Mouse (Mus musculus) MEL (cell line): ENCODE data around the gene Atrnl1. TPM values are rescaled to one million over a fixed set of nuclear protein-coding genes. Genes with fewer than 3 reads are reported as not detected.

Experiments used
- DNase-seq: peaks from one replicate; pipeline ENCODE4 v3.0.0; 2011; ENCODE audit warnings: low read depth, low spot score
- H3K27ac ChIP-seq: 2 replicates; pipeline ENCODE4 v1.5.1; 2012; ENCODE audit warnings: low read depth, mild to moderate bottlenecking, control low read depth, low read length, moderate library complexity; ENCODE audit not compliant: control insufficient read depth
- H3K27me3 ChIP-seq, 2 experiments: fragments of 150-350 bp in 1 of 2; sonication (generic) in 1 of 2; 2 replicates each; pipeline ENCODE4 v1.6.1; 2012; ENCODE audit warnings: low read length in 2 of 2, mild to moderate bottlenecking in 2 of 2, improper control_type of control experiment in 1 of 2, moderate library complexity in 1 of 2; ENCODE audit not compliant: insufficient read depth in 2 of 2, control insufficient read depth in 1 of 2
- H3K36me3 ChIP-seq, 2 experiments: 2 replicates each; pipeline ENCODE4 v1.6.1; 2012 to 2014; ENCODE audit warnings: low read length in 2 of 2, improper control_type of control experiment in 1 of 2, inconsistent platforms in 1 of 2, mild to moderate bottlenecking in 1 of 2; ENCODE audit not compliant: insufficient read depth in 2 of 2, control insufficient read depth in 1 of 2
- H3K4me1 ChIP-seq, 2 experiments: fragments of 150-350 bp in 1 of 2; sonication (generic) in 1 of 2; 2 replicates each; pipeline ENCODE4 v1.6.1; 2012; ENCODE audit warnings: low read length in 2 of 2, improper control_type of control experiment in 1 of 2, mild to moderate bottlenecking in 1 of 2; ENCODE audit not compliant: insufficient read depth in 2 of 2, control insufficient read depth in 1 of 2
- H3K4me3 ChIP-seq, 2 experiments: fragments of 150-350 bp in 1 of 2; sonication (generic) in 1 of 2; 2 replicates each; pipeline ENCODE4 v1.5.1; 2012; ENCODE audit warnings: low read depth in 2 of 2, low read length in 2 of 2, mild to moderate bottlenecking in 2 of 2, moderate library complexity in 2 of 2, control low read depth in 1 of 2, improper control_type of control experiment in 1 of 2; ENCODE audit not compliant: control insufficient read depth in 1 of 2, insufficient read depth in 1 of 2
- H3K79me2 ChIP-seq: 2 replicates; pipeline ENCODE4 v1.6.1; 2012; ENCODE audit warnings: mild to moderate bottlenecking, low read length, moderate library complexity; ENCODE audit not compliant: control insufficient read depth, poor library complexity, insufficient read depth
- H3K9ac ChIP-seq: 2 replicates; pipeline ENCODE4 v1.6.1; 2012; ENCODE audit warnings: low read depth, mild to moderate bottlenecking, control low read depth, low read length, moderate library complexity; ENCODE audit not compliant: control insufficient read depth, poor library complexity, severe bottlenecking
- H3K9me3 ChIP-seq: fragments of 150-350 bp; sonication (generic); replicated peaks from 2 replicates; pipeline ENCODE4 v1.6.1; 2012; ENCODE audit warnings: mild to moderate bottlenecking, low read length, improper control_type of control experiment, moderate library complexity; ENCODE audit not compliant: insufficient read depth
- BHLHE40 ChIP-seq: IDR thresholded peaks from 2 replicates; pipeline ENCODE4 v1.6.1; 2012; ENCODE audit warnings: low read depth, mild to moderate bottlenecking, inconsistent platforms, low read length, improper control_type of control experiment, borderline replicate concordance
- CHD1 ChIP-seq: IDR thresholded peaks from 2 replicates; pipeline ENCODE4 v1.6.1; 2012; ENCODE audit warnings: low read depth, mild to moderate bottlenecking, inconsistent platforms, low read length, improper control_type of control experiment
- CHD2 ChIP-seq: IDR thresholded peaks from 2 replicates; pipeline ENCODE4 v1.6.1; 2011; ENCODE audit warnings: low read length, improper control_type of control experiment
- CTCF ChIP-seq, 3 experiments: IDR thresholded peaks in 2 of 3; conservative IDR thresholded peaks in 1 of 3; 2 replicates each; pipeline ENCODE4 v1.5.1; 2011 to 2012; ENCODE audit warnings: low read length in 3 of 3, low read depth in 2 of 3, mild to moderate bottlenecking in 2 of 3, improper control_type of control experiment in 1 of 3, inconsistent platforms in 1 of 3, mixed read lengths in 1 of 3, moderate library complexity in 1 of 3; ENCODE audit not compliant: control insufficient read depth in 1 of 3, insufficient read depth in 1 of 3, poor library complexity in 1 of 3, severe bottlenecking in 1 of 3
- E2F4 ChIP-seq: IDR thresholded peaks from 2 replicates; pipeline ENCODE4 v1.6.1; 2011; ENCODE audit warnings: low read depth, low read length, improper control_type of control experiment, borderline replicate concordance
- ELF1 ChIP-seq: IDR thresholded peaks from 2 replicates; pipeline ENCODE4 v1.6.1; 2014; ENCODE audit warnings: low read depth, mild to moderate bottlenecking, inconsistent platforms, low read length, improper control_type of control experiment, moderate library complexity
- ETS1 ChIP-seq: IDR thresholded peaks from 2 replicates; pipeline ENCODE4 v1.6.1; 2012; ENCODE audit warnings: low read depth, mild to moderate bottlenecking, inconsistent platforms, low read length, improper control_type of control experiment, moderate library complexity
- GABPA ChIP-seq: IDR thresholded peaks from 2 replicates; pipeline ENCODE4 v1.6.1; 2012; ENCODE audit warnings: low read depth, mild to moderate bottlenecking, inconsistent platforms, low read length, improper control_type of control experiment, moderate library complexity
- HCFC1 ChIP-seq: IDR thresholded peaks from 2 replicates; pipeline ENCODE4 v1.6.1; 2012; ENCODE audit warnings: low read depth, mild to moderate bottlenecking, inconsistent platforms, low read length, improper control_type of control experiment, moderate library complexity
- KAT2A ChIP-seq: conservative IDR thresholded peaks from 2 replicates; pipeline ENCODE4 v1.6.1; 2012; ENCODE audit warnings: low read depth, low read length, improper control_type of control experiment, inconsistent platforms
- MAFK ChIP-seq: IDR thresholded peaks from 2 replicates; pipeline ENCODE4 v1.6.1; 2011; ENCODE audit warnings: low read depth, mild to moderate bottlenecking, low read length, improper control_type of control experiment, borderline replicate concordance
- MXI1 ChIP-seq: IDR thresholded peaks from 2 replicates; pipeline ENCODE4 v1.6.1; 2011; ENCODE audit warnings: mild to moderate bottlenecking, low read depth, low read length, improper control_type of control experiment
- POLR2A ChIP-seq, 2 experiments: IDR thresholded peaks; 2 replicates each; pipeline ENCODE4 v1.6.1; 2011 to 2012; ENCODE audit warnings: low read length in 2 of 2, mild to moderate bottlenecking in 2 of 2, control low read depth in 1 of 2, improper control_type of control experiment in 1 of 2, low read depth in 1 of 2, moderate library complexity in 1 of 2; ENCODE audit not compliant: control insufficient read depth in 1 of 2, insufficient read depth in 1 of 2, poor library complexity in 1 of 2
- RCOR1 ChIP-seq: IDR thresholded peaks from 2 replicates; pipeline ENCODE4 v1.6.1; 2012; ENCODE audit warnings: low read depth, mild to moderate bottlenecking, inconsistent platforms, low read length, improper control_type of control experiment
- SIN3A ChIP-seq: IDR thresholded peaks from 2 replicates; pipeline ENCODE4 v1.6.1; 2012; ENCODE audit warnings: low read length, improper control_type of control experiment, inconsistent platforms
- TAL1 ChIP-seq: IDR thresholded peaks from 2 replicates; pipeline ENCODE4 v1.6.1; 2012; ENCODE audit warnings: mild to moderate bottlenecking, inconsistent platforms, low read length, moderate library complexity, mixed read lengths
- TBP ChIP-seq: IDR thresholded peaks from 2 replicates; pipeline ENCODE4 v1.8.0; 2011; ENCODE audit warnings: low read depth, low read length, improper control_type of control experiment
- UBTF ChIP-seq: IDR thresholded peaks from 2 replicates; pipeline ENCODE4 v1.6.1; 2012; ENCODE audit warnings: low read depth, mild to moderate bottlenecking, inconsistent platforms, low read length, improper control_type of control experiment, moderate library complexity, borderline replicate concordance; ENCODE audit not compliant: insufficient read depth
- USF1 ChIP-seq: IDR thresholded peaks from 2 replicates; pipeline ENCODE4 v1.6.1; 2014; ENCODE audit warnings: low read depth, mild to moderate bottlenecking, inconsistent platforms, low read length, improper control_type of control experiment, moderate library complexity
- USF2 ChIP-seq, 2 experiments: IDR thresholded peaks; 2 replicates each; pipeline ENCODE4 v1.6.1; 2011 to 2012; ENCODE audit warnings: improper control_type of control experiment in 2 of 2, low read length in 2 of 2, borderline replicate concordance in 1 of 2, inconsistent platforms in 1 of 2, low read depth in 1 of 2, mild to moderate bottlenecking in 1 of 2; ENCODE audit not compliant: insufficient read depth in 1 of 2
- ZKSCAN1 ChIP-seq: IDR thresholded peaks from 2 replicates; pipeline ENCODE4 v1.6.1; 2012; ENCODE audit warnings: low read depth, mild to moderate bottlenecking, inconsistent platforms, low read length, improper control_type of control experiment, moderate library complexity
- ZNF384 ChIP-seq: IDR thresholded peaks from 2 replicates; pipeline ENCODE4 v1.6.1; 2012; ENCODE audit warnings: low read depth, mild to moderate bottlenecking, inconsistent platforms, low read length, improper control_type of control experiment
- polyA plus RNA-seq, 2 experiments: library from polyadenylated mRNA; stranded (reverse) in 1 of 2; unstranded in 1 of 2; fragments of >175 nt in 1 of 2; fragments of >200 nt in 1 of 2; gene quantifications; 2 replicates each; pipeline versions ENCODE4 v1.2.1 to v1.2.4; 2012; ENCODE audit warnings: low replicate concordance in 2 of 2, low read depth in 1 of 2; ENCODE audit not compliant: insufficient read length in 2 of 2, insufficient read depth in 1 of 2, missing spikeins in 1 of 2
- total RNA-seq: library from RNA; depleted of rRNA; stranded (reverse); fragments of 300-350 nt; gene quantifications from 2 replicates; pipeline ENCODE4 v1.2.3, GENCODE M21; 2012

The Atrnl1 gene
- total and polyA plus RNA-seq, 3 experiments: 6.4 to 8.2 TPM; not detected in 1

DNA sequence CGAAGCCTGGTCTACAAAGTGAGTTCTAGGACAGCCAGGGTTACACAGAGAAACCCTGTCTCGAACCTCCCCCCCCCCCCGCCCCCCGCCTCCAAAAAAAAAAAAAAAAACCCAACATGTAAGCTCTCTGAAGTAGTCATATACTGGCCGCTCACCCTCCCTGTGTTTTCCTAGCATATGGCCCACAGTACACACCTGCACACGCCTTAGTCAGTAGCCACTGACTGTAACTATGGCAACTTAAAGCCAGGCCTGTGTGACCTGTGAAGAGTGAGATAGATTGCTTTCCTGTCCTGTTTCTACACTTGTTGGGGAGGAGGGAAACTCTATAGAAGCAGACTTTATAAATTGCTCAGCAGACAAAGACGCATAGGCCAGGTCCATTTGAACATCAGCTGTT lies 239.1 kb downstream of the Atrnl1 start:
- TF ChIP-seq MXI1 (no peak), KAT2A (no peak), SIN3A (no peak), MAFK (no peak), BHLHE40 (no peak), HCFC1 (no peak), TBP (no peak), ZNF384 (no peak), UBTF (no peak), TAL1 (no peak), USF2 (IDR thresholded peaks at IDR 0.05; ENCODE audit: borderline replicate concordance in 1 of 2, insufficient read depth in 1 of 2, low read depth in 1 of 2, low read length in 2 of 2) (no peak), POLR2A (IDR thresholded peaks at IDR 0.05; ENCODE audit: control insufficient read depth in 1 of 2, insufficient read depth in 1 of 2, low read depth in 1 of 2, low read length in 2 of 2, poor library complexity in 1 of 2) (no peak), RCOR1 (no peak), USF1 (no peak)
- no peak overlapping the region for H3K27ac ChIP-seq
- no peak for DNase-seq
- no peaks in the 10 kb centered on the region for H3K9me3 ChIP-seq
- no peaks in the 10 kb centered on the region; a peak in 1 of 4 replicates for H3K4me1 ChIP-seq
- H3K9ac ChIP-seq: no peak overlapping the region
- no peak overlapping the region for H3K4me3 ChIP-seq
- no peaks in the 10 kb centered on the region for H3K79me2 ChIP-seq
- no peaks in the 10 kb centered on the region for H3K36me3 ChIP-seq
- H3K27me3 ChIP-seq: no peaks in the 10 kb centered on the region

DNA sequence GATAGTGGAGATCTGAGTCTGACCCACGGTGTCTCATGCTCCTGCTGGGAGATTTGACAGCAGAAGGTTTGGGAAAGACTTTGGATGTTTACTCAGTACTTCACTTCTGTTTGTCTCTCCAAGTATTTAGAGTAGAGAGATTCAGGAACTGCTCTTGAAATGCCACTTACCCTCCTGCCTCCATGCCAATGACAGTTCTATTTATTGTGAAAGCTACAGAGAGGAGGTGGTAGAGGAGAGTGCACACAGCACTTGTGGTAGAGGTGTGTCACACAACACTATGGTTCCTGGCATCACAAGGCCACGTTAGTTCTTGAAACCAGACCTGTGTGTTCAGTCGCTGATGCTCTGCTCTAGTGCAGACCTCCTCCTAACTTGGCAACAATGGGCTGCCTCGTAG lies 257.5 kb downstream of the Atrnl1 start:
- Histone ChIP-seq H3K4me3 (no peak overlapping the region), H3K4me1 (no peaks in the 10 kb centered on the region), H3K27me3 (no peaks in the 10 kb centered on the region), H3K9ac (no peak overlapping the region), H3K9me3 (no peaks in the 10 kb centered on the region), H3K79me2 (no peaks in the 10 kb centered on the region), H3K27ac (no peak overlapping the region), H3K36me3 (no peaks in the 10 kb centered on the region)
- no peak for DNase-seq
- TF ChIP-seq CHD1: no peak
- no peak for TF ChIP-seq E2F4
- no peak for TF ChIP-seq ZKSCAN1
- no peak for TF ChIP-seq BHLHE40
- no peak for TF ChIP-seq CTCF (IDR thresholded peaks at IDR 0.05 in 2 of 3, conservative IDR thresholded peaks at IDR 0.05 in 1 of 3; ENCODE audit: control insufficient read depth in 1 of 3, insufficient read depth in 1 of 3, low read depth in 2 of 3, low read length in 3 of 3, poor library complexity in 1 of 3, severe bottlenecking in 1 of 3)
- no peak for TF ChIP-seq TAL1
- TF ChIP-seq POLR2A (IDR thresholded peaks at IDR 0.05; ENCODE audit: control insufficient read depth in 1 of 2, insufficient read depth in 1 of 2, low read depth in 1 of 2, low read length in 2 of 2, poor library complexity in 1 of 2): no peak
- TF ChIP-seq CHD2: no peak
- no peak for TF ChIP-seq TBP
- TF ChIP-seq GABPA: no peak
- TF ChIP-seq SIN3A: no peak
- TF ChIP-seq ETS1: no peak
- TF ChIP-seq HCFC1: no peak
- TF ChIP-seq ELF1: no peak
- no peak for TF ChIP-seq USF1
